Mouse (Mus musculus) ES-Bruce4 (cell line): ENCODE results near the gene Ugt2b35. TPM values are rescaled to one million over a fixed set of nuclear protein-coding genes. Genes with fewer than 3 reads are reported as not detected.
"Not testable (repeated sequence)": the region's sequence is repeated elsewhere in the genome, so short reads cannot be mapped to it uniquely, and the experiment has no call there.

Experiments
- H3K27ac ChIP-seq: 2 replicates; pipeline ENCODE4 v1.5.1; 2012; ENCODE audit warnings: low read length, inconsistent platforms; ENCODE audit not compliant: insufficient read depth
- H3K27me3 ChIP-seq: 2 replicates; pipeline ENCODE4 v1.6.1; 2012; ENCODE audit warnings: mild to moderate bottlenecking, low read length, inconsistent platforms; ENCODE audit not compliant: control insufficient read depth, poor library complexity, insufficient read depth, severe bottlenecking
- H3K36me3 ChIP-seq: 2 replicates; pipeline ENCODE4 v1.6.1; 2012; ENCODE audit warnings: inconsistent platforms, mild to moderate bottlenecking, low read length, moderate library complexity; ENCODE audit not compliant: control insufficient read depth, poor library complexity, insufficient read depth, severe bottlenecking
- H3K4me1 ChIP-seq: one replicate; pipeline ENCODE4 v1.8.1; 2011; ENCODE audit warnings: low read length; ENCODE audit not compliant: control insufficient read depth, insufficient read depth
- H3K4me3 ChIP-seq: 2 replicates; pipeline ENCODE4 v1.5.1; 2011; ENCODE audit warnings: low read depth, mild to moderate bottlenecking, low read length
- H3K9ac ChIP-seq: 2 replicates; pipeline ENCODE4 v1.6.1; 2012; ENCODE audit warnings: low read depth, mild to moderate bottlenecking, inconsistent platforms; ENCODE audit not compliant: poor library complexity, severe bottlenecking
- H3K9me3 ChIP-seq: replicated peaks from 2 replicates; pipeline ENCODE4 v1.6.1; 2012; ENCODE audit warnings: mild to moderate bottlenecking, low read length, inconsistent platforms; ENCODE audit not compliant: control insufficient read depth, poor library complexity, insufficient read depth, severe bottlenecking
- CTCF ChIP-seq: IDR thresholded peaks from one replicate; pipeline ENCODE4 v1.8.1; 2011; ENCODE audit warnings: low read depth, low read length
- EP300 ChIP-seq: IDR thresholded peaks from 2 replicates; pipeline ENCODE4 v1.6.1; 2011; ENCODE audit warnings: low read depth, low read length; ENCODE audit not compliant: insufficient read depth
- POLR2A ChIP-seq: IDR thresholded peaks from one replicate; pipeline ENCODE4 v1.8.1; 2011; ENCODE audit warnings: low read length; ENCODE audit not compliant: insufficient read depth
- polyA plus RNA-seq: library from polyadenylated mRNA; stranded (reverse); fragments of >200 nt; gene quantifications from 2 replicates; pipeline ENCODE4 v1.2.4, GENCODE M21; 2011; ENCODE audit warnings: low read depth; ENCODE audit not compliant: missing spikeins, insufficient read depth, insufficient read length

Gene Ugt2b35
- not detected in 2 replicates for polyA plus RNA-seq

GRCm38 (mm10) chr5:87000395-87001073 is at the start of gene Ugt2b35:
Gene Ugt2b35, plus strand, starts transcription at chr5:87000860.
- Histone ChIP-seq H3K9ac (no peak within 1 kb of the TSS), H3K27me3 (no peaks in the 10 kb centered on the region), H3K36me3 (no peaks in the 10 kb centered on the region), H3K9me3 (no peaks in the 10 kb centered on the region), H3K4me3 (no peak within 1 kb of the TSS), H3K4me1 (no peaks in the 10 kb centered on the region), H3K27ac (no peak within 1 kb of the TSS)
- TF ChIP-seq POLR2A, result no peak
- no peak for TF ChIP-seq CTCF
- no peak for TF ChIP-seq EP300

GRCm38 (mm10) chr5:86960504-86960903 is 40.2 kb upstream of the Ugt2b35 start:
- H3K36me3 ChIP-seq, result no peaks in the 10 kb centered on the region
- H3K9ac ChIP-seq, result no peak overlapping the region
- H3K4me1 ChIP-seq, result no peaks in the 10 kb centered on the region
- H3K9me3 ChIP-seq, result no peaks in the 10 kb centered on the region
- no peak overlapping the region for H3K4me3 ChIP-seq
- no peak overlapping the region for H3K27ac ChIP-seq
- no peak for TF ChIP-seq CTCF
- no peak for TF ChIP-seq POLR2A
- no peak for TF ChIP-seq EP300
- H3K27me3 ChIP-seq, result no peaks in the 10 kb centered on the region

- Histone ChIP-seq H3K27ac (no peak overlapping the region), H3K9ac (no peak overlapping the region), H3K36me3 (no peaks in the 10 kb centered on the region), H3K27me3 (no peaks in the 10 kb centered on the region), H3K9me3 (no peaks in the 10 kb centered on the region), H3K4me3 (no peak overlapping the region), H3K4me1 (no peaks in the 10 kb centered on the region)
- no peak for TF ChIP-seq CTCF
- TF ChIP-seq EP300, result no peak
- no peak for TF ChIP-seq POLR2A
Observed at GRCm38 (mm10) chr5:86961587-86962358, 38.9 kb upstream of the Ugt2b35 start.

- not testable (repeated sequence) for H3K4me3 ChIP-seq, H3K9me3 ChIP-seq, H3K4me1 ChIP-seq, H3K27ac ChIP-seq, H3K9ac ChIP-seq, H3K27me3 ChIP-seq, H3K36me3 ChIP-seq
Observed at GRCm38 (mm10) chr5:86962849-86963248, 37.8 kb upstream of the Ugt2b35 start.

GRCm38 (mm10) chr5:86967271-86967670 is 33.4 kb upstream of the Ugt2b35 start:
- H3K4me1 ChIP-seq, H3K9ac ChIP-seq, H3K27me3 ChIP-seq, H3K4me3 ChIP-seq, H3K9me3 ChIP-seq, H3K36me3 ChIP-seq, H3K27ac ChIP-seq: not testable (repeated sequence)

GRCm38 (mm10) chr5:87004735-87005134 is 4.1 kb downstream of the Ugt2b35 start:
- H3K9me3 ChIP-seq, result no peaks in the 10 kb centered on the region

More at GRCm38 (mm10) chr5:87004735-87005134, 4.1 kb downstream of the Ugt2b35 start:
- no peaks in the 10 kb centered on the region for H3K36me3 ChIP-seq
- TF ChIP-seq EP300 (no peak), CTCF (no peak), POLR2A (no peak)
- no peak overlapping the region for H3K27ac ChIP-seq
- H3K9ac ChIP-seq, result no peak overlapping the region
- no peaks in the 10 kb centered on the region for H3K27me3 ChIP-seq
- no peak overlapping the region for H3K4me3 ChIP-seq
- H3K4me1 ChIP-seq, result no peaks in the 10 kb centered on the region
